Mouse (Mus musculus) neural tube, embryonic 11.5 days (tissue): Measurements from ENCODE around the gene Mgat1. TPM values are rescaled to one million over a fixed set of nuclear protein-coding genes. Genes with fewer than 3 reads are reported as not detected.
"Not testable (repeated sequence)": the region's sequence is repeated elsewhere in the genome, so short reads cannot be mapped to it uniquely, and the experiment has no call there.

Experiments
- ATAC-seq: fragments of 200-750 bp; cut with Nextera tagmentation; 2 replicates; pipeline ENCODE4 v1.8.0; 2017; ENCODE audit warnings: moderate number of reproducible peaks, mild to moderate bottlenecking, moderate TSS enrichment, moderate library complexity; ENCODE audit not compliant: insufficient read depth, low FRiP score, low TSS enrichment
- DNase-seq: peaks from one replicate; pipeline ENCODE4 v3.0.0-alpha.2; 2015; ENCODE audit warnings: low spot score
- H3K27ac ChIP-seq: fragments of 300-500 bp; sonication (generic); 2 replicates; pipeline ENCODE4 v1.5.1; 2014; ENCODE audit warnings: low read depth, mild to moderate bottlenecking, low read length
- H3K27me3 ChIP-seq: fragments of 300-500 bp; sonication (generic); 2 replicates; pipeline ENCODE4 v1.6.1; 2014; ENCODE audit warnings: mild to moderate bottlenecking, low read length, mixed read lengths; ENCODE audit not compliant: control insufficient read depth, insufficient read depth
- H3K36me3 ChIP-seq: fragments of 300-500 bp; sonication (generic); 2 replicates; pipeline ENCODE4 v1.6.1; 2014; ENCODE audit warnings: mild to moderate bottlenecking, low read length, moderate library complexity, mixed read lengths; ENCODE audit not compliant: control insufficient read depth, insufficient read depth
- H3K4me1 ChIP-seq: fragments of 300-500 bp; sonication (generic); 2 replicates; pipeline ENCODE4 v1.6.1; 2014; ENCODE audit warnings: low read length, mixed read lengths; ENCODE audit not compliant: control insufficient read depth, insufficient read depth
- H3K4me2 ChIP-seq: fragments of 300-500 bp; sonication (generic); 2 replicates; pipeline ENCODE4 v1.6.1; 2014; ENCODE audit warnings: low read depth, mild to moderate bottlenecking, moderate library complexity
- H3K4me3 ChIP-seq: fragments of 300-500 bp; sonication (generic); 2 replicates; pipeline ENCODE4 v1.5.1; 2014; ENCODE audit warnings: low read depth, low read length
- H3K9ac ChIP-seq: fragments of 300-500 bp; sonication (generic); 2 replicates; pipeline ENCODE4 v1.6.1; 2014; ENCODE audit warnings: mild to moderate bottlenecking, low read length
- H3K9me3 ChIP-seq: fragments of 300-500 bp; sonication (generic); 2 replicates; pipeline ENCODE4 v1.6.1; 2016; ENCODE audit warnings: low read length; ENCODE audit not compliant: control insufficient read depth
- WGBS: fragments of 180-500 bp; shearing (Covaris S2); extraction: QIAGEN DNeasy Blood & Tissue Kit; methylation state at CpG from one replicate; pipeline ENCODE4 v1.1.7; 2014; 5-methylcytosine and 5-hydroxymethylcytosine counted together
- polyA plus RNA-seq: library from polyadenylated mRNA; unstranded; fragments of >200 nt; fragmentation: Nextera tagmentation; extraction: Ambion mirVana; gene quantifications from 2 replicates; pipeline ENCODE4 v1.2.1, GENCODE M21; 2014

The Mgat1 gene
- polyA plus RNA-seq = 28.6 and 33.2 TPM in 2 replicates

DNA sequence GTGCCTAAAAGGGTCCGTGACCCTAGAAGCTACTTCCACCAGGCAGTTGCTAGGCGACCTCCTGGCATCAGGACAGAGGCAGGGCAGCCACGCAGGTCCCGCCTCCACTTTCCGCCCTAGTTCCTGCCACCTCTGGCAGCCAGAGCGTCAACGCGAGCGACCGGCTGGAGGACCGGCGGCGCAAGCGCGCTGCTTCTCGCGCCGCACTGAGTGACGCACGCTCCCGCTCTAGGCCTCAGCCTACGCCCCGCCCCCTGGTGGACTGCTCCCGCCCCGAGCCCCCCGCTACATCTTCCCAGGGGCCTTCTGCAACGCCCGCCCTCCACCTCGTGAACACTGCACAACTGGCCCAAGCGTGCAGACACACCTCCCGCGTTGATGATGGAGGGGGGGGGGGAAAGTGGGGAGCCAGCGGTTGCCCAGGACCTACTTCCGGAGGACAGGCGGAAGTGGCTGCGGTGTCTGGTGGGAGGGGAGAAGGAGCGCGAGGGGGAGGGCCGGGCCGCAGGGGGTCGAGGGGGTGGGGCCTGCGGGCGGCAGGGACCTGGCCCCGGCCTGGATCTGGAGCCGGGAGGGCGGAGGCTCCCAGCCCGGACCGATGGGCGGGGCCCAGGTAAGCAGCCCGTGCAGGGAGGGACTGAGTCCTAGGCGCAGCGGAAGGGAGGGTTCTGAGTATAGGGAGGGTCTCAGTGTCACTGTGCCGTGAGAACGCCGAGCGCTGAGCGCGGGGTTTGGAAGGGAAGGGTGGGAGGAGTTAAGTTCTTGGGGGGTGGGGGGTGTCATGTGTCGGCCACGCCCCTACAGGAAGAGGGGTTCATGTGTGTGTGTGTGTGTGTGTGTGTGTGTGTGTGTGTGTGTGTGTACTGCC, at the start of gene Mgat1:
Mgat1 (plus strand) TSS at position 465 of the 868 bp plus-strand sequence.
- no peaks in the 10 kb centered on the region for H3K36me3 ChIP-seq
- ATAC-seq (peak; percentile 98), DNase-seq (peak; percentile 96)
- no peaks in the 10 kb centered on the region for H3K9me3 ChIP-seq
- H3K4me3 ChIP-seq = peak within 1 kb of the TSS; percentile 54
- H3K27me3 ChIP-seq = no peaks in the 10 kb centered on the region
- H3K4me1 ChIP-seq = peaks cover 4% of the 10 kb centered on the region; the same call in 1 of the 2 replicates
- peak within 1 kb of the TSS; percentile 61 for H3K9ac ChIP-seq
- H3K4me2 ChIP-seq = peak within 1 kb of the TSS; percentile 71
- H3K27ac ChIP-seq = peak within 1 kb of the TSS; percentile 87
- WGBS = 0% methylated on average over 45 of the region's 60 CpGs

DNA sequence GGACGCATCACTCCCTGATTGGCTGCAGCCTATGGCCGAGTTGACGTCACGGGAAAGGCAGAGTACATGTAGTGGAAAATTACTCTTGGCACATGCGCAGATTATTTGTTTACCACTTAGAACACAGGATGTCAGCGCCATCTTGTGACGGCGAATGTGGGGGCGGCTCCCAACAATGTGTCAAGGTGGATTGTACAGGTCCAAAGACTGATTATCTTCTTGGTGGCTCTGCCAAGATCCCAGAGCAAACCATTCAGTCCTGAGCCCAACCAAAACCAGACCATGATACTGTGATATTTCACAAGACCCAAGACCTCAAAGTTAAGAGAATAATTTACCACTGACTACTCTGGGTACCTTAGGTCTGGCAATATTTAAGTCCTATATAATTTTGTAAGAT, 49.2 kb upstream of the Mgat1 start:
- H3K4me2 ChIP-seq, H3K9me3 ChIP-seq, H3K4me3 ChIP-seq, H3K27ac ChIP-seq, H3K27me3 ChIP-seq, H3K9ac ChIP-seq, DNase-seq, H3K4me1 ChIP-seq, H3K36me3 ChIP-seq, ATAC-seq: not testable (repeated sequence)
- WGBS = 100% methylated on average over 4 of the region's 9 CpGs

DNA sequence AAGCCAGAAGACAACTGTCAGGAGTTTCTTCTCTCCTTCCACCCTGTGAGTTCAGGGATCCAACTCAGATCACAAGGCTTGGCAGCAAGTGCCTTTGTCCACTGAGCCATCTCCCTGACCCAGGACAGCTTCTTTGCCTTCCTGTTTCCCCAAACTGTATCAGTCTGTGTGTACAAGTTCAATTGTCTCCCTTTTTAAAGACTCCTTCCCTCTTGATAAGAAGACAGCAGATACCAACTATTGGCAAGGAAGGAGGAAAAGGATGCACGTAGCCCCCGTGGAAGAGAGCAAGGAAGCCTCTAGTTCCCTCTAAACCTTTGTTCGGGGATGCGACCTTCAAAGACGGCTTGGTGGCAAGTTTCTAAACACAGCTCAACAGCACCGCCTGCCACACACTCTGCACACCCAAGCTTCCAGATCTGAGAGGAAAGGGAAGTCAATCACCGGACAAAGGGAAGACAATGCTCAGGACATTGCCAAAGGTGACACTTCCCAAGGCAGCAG, 48.1 kb upstream of the Mgat1 start:
- no peaks in the 10 kb centered on the region for H3K9me3 ChIP-seq
- DNase-seq = no peak
- no peak overlapping the region for H3K27ac ChIP-seq
- ATAC-seq = no peak
- H3K36me3 ChIP-seq = no peaks in the 10 kb centered on the region
- 90% methylated on average over 7 of the region's 7 CpGs for WGBS
- no peak overlapping the region for H3K4me3 ChIP-seq
- H3K9ac ChIP-seq = no peak overlapping the region
- no peaks in the 10 kb centered on the region for H3K4me1 ChIP-seq
- H3K4me2 ChIP-seq = no peak overlapping the region
- H3K27me3 ChIP-seq = no peaks in the 10 kb centered on the region

DNA sequence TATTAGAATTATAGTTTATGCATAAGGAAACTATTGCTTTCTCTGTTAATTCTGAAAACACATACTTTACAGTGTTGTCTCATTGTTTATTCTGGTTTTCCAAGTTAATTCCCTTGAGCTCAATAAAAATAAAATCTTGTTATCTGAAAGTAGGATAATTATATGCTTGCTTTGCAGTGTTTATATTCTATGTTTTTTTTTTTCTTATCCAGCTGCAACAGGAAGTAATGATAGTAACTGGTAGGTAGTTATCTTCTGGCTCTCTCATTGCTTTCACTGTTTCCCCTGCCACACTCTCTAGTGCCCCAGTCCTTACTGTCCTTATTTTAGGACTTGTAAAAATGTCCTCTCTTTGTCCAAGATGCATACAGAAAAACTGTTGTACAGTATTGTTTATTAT, 43.3 kb upstream of the Mgat1 start:
- no peak for DNase-seq
- no peaks in the 10 kb centered on the region for H3K27me3 ChIP-seq
- peaks cover 4% of the 10 kb centered on the region; the same call in 1 of the 2 replicates for H3K4me1 ChIP-seq
- H3K9me3 ChIP-seq = no peaks in the 10 kb centered on the region
- H3K4me3 ChIP-seq = no peak overlapping the region
- H3K27ac ChIP-seq = no peak overlapping the region
- no peak for ATAC-seq
- H3K36me3 ChIP-seq = no peaks in the 10 kb centered on the region
- no peak overlapping the region for H3K4me2 ChIP-seq
- H3K9ac ChIP-seq = no peak overlapping the region

DNA sequence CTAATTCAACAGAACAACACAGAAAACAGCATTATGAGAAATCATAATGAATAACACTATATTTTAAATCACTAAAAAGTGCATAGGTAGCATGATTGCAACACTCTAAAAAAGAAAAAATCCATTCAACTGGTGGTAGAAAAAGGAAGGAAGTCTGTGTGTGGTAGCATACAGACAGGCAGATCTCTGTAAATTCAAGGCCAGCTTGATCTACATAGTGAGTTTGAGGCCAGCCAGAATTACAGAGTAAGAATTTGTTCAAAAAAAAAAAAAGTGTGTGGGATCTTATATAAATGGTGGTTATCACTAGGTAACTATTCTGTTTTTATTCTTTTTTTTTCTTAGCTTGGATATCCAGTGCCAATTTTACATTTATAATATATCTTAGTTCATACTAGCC, 42.8 kb upstream of the Mgat1 start:
- ATAC-seq (no peak), DNase-seq (no peak)
- H3K9ac ChIP-seq = no peak overlapping the region
- H3K27ac ChIP-seq = no peak overlapping the region
- no peak overlapping the region for H3K4me3 ChIP-seq
- peaks cover 4% of the 10 kb centered on the region; the same call in 1 of the 2 replicates for H3K4me1 ChIP-seq
- H3K27me3 ChIP-seq = no peaks in the 10 kb centered on the region
- no peaks in the 10 kb centered on the region for H3K36me3 ChIP-seq
- H3K9me3 ChIP-seq = no peaks in the 10 kb centered on the region
- no peak overlapping the region for H3K4me2 ChIP-seq

DNA sequence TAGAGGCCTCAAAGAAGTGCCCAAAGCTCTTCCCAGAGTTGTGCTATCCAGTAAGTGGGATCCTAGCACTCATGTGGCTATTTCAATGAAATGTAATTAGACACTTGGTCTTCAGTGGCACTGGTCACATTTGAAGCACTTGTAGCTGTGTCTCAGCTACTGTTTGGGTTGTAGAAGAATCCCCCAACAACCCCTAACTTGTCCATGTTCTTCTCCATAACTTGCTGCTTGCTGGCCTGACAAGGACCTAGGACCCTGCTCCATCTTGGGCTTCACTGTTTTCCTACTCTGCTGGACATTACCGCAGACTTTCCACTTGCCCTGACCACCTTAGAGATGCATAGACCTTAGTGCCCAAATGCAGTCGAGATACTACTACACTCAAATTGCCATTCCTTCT, 41.9 kb upstream of the Mgat1 start:
- Histone ChIP-seq H3K9ac (peak overlapping the region; percentile 99; the same call in 1 of the 2 replicates), H3K27ac (no peak overlapping the region), H3K27me3 (no peaks in the 10 kb centered on the region), H3K4me3 (peak overlapping the region; percentile 87), H3K4me2 (peak overlapping the region; percentile 88), H3K36me3 (no peaks in the 10 kb centered on the region), H3K9me3 (no peaks in the 10 kb centered on the region), H3K4me1 (peaks cover 4% of the 10 kb centered on the region; the same call in 1 of the 2 replicates)
- DNase-seq (no peak), ATAC-seq (no peak)
- 71% methylated on average over 2 of the region's 2 CpGs for whole genome bisulfite sequencing

DNA sequence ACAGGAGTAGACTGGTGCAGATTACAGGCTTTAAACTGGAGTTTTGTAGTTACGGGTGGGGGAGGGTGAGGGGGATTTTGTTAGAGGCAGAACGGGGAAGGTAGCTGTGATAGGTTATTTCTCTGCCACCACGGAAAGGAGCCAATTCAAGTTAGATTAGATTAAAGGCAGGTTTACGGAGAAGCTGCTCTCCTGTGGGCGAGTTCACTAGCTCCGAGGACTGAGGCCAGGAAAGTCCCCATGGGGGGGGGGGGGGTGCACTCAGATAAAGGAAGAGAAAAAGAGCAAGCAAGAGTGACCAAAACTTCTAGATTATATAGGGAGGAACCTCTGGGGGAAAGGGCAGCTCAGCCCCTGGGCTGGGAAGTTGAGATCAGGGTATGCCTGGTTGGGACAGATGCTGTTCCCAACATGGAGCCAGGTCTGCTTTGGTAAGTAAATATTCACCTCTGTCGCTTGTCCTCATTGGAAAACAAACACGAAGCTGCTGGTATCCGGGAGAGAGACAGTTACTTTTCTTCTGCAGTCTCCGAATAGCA, 41.4 kb upstream of the Mgat1 start:
- H3K4me2 ChIP-seq = peak overlapping the region; percentile 88
- peak; percentile 18 for ATAC-seq
- DNase-seq = no peak
- H3K36me3 ChIP-seq = no peaks in the 10 kb centered on the region
- WGBS = 8% methylated on average over 10 of the region's 10 CpGs
- H3K9me3 ChIP-seq = no peaks in the 10 kb centered on the region
- H3K9ac ChIP-seq = peak overlapping the region; percentile 99
- H3K4me3 ChIP-seq = peak overlapping the region; percentile 87
- H3K27ac ChIP-seq = peak overlapping the region; percentile 99
- H3K4me1 ChIP-seq = peaks cover 4% of the 10 kb centered on the region; the same call in 1 of the 2 replicates
- H3K27me3 ChIP-seq = no peaks in the 10 kb centered on the region

DNA sequence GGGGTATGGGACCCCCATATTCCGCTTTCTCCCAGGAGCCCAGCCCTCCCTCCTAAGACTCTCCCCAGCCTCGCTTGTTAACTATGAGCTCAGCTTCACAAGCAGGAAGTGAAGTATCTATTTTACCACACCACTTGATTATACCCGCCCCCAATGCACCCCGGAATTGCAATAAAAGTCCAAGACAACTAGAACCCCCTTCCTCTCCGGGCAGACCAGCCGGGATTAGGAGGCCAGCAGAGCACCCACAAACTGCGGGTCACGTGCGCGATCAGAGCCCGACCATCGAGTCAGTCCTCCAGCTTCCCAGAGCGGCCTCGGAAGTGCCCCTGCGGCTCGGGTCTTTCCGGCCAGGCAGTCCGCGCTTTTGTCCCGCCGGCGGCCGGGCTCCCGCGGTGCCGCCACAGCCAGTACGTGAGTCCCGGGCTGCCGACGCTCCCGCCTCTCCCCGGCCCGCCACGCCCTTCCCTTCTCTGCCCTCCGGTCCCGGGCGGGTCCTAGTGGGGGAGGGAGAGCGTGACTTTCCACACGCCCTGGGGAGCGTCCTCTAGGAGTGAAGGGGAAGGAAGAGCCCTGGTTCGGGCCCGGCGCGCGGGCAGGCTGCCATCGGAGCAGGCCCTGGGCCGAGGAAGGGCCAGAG, 40.7 kb upstream of the Mgat1 start, which contains the start of gene Zfp62:
Zfp62 (plus strand) TSS at position 164 of the 640 bp plus-strand sequence.
- Histone ChIP-seq H3K27me3 (no peaks in the 10 kb centered on the region), H3K9me3 (no peaks in the 10 kb centered on the region), H3K4me2 (peak within 1 kb of the TSS; percentile 88), H3K4me1 (peaks cover 4% of the 10 kb centered on the region; the same call in 1 of the 2 replicates), H3K36me3 (no peaks in the 10 kb centered on the region), H3K27ac (peak within 1 kb of the TSS; percentile 99), H3K9ac (peak within 1 kb of the TSS; percentile 99), H3K4me3 (peak within 1 kb of the TSS; percentile 87)
- DNase-seq (peak; percentile 95), ATAC-seq (peak; percentile 91)
- WGBS = under 1% methylated on average over 45 of the region's 47 CpGs
